Mouse (Mus musculus) CD8-positive naive resting alpha-beta T cell, adult 2 months (primary cell): ENCODE measurements around the gene 4930469K13Rik.

Experiments
- DNase-seq, 2 experiments: peaks; one replicate each; pipeline ENCODE4 v3.0.0; 2022; ENCODE audit warnings: low read depth in 2 of 2, low spot score in 2 of 2

The 4930469K13Rik gene

GRCm38 (mm10) chr11:34046767-34047541 is 51.4 kb downstream of the 4930469K13Rik start, which contains the start of gene Lcp2:
TSS of gene Lcp2 (plus strand) at chr11:34046920.
- DNase-seq = no peak

- peak in 1 of 2 experiments; percentile 67 for DNase-seq
Observed at GRCm38 (mm10) chr11:34042808-34043207, 55.5 kb downstream of the 4930469K13Rik start.

- no peak for DNase-seq
Observed at GRCm38 (mm10) chr11:34040061-34040460, 58.3 kb downstream of the 4930469K13Rik start.

GRCm38 (mm10) chr11:34035909-34036658 is 62.3 kb downstream of the 4930469K13Rik start:
- DNase-seq = no peak

- DNase-seq = no peak
Observed at GRCm38 (mm10) chr11:34034794-34035193, 63.6 kb downstream of the 4930469K13Rik start.

- no peak for DNase-seq
Observed at GRCm38 (mm10) chr11:34034008-34034505, 64.3 kb downstream of the 4930469K13Rik start.

- DNase-seq = no peak
Observed at GRCm38 (mm10) chr11:34031015-34031805, 67.1 kb downstream of the 4930469K13Rik start.

GRCm38 (mm10) chr11:34029658-34030057 is 68.7 kb downstream of the 4930469K13Rik start:
- DNase-seq = no peak

- no peak for DNase-seq
Observed at GRCm38 (mm10) chr11:34025091-34025490, 73.3 kb downstream of the 4930469K13Rik start.

GRCm38 (mm10) chr11:34012007-34012652 is 86.2 kb downstream of the 4930469K13Rik start:
- DNase-seq = no peak

- peak; percentile 31 to 34 for DNase-seq
Observed at GRCm38 (mm10) chr11:34010859-34011172, 87.5 kb downstream of the 4930469K13Rik start.

- peak; percentile 48 to 54 for DNase-seq
Observed at GRCm38 (mm10) chr11:34010133-34010858, 88.1 kb downstream of the 4930469K13Rik start.

GRCm38 (mm10) chr11:34009316-34010087 is 88.9 kb downstream of the 4930469K13Rik start:
- DNase-seq = peak; percentile 30 to 37

GRCm38 (mm10) chr11:34008702-34009101 is 89.7 kb downstream of the 4930469K13Rik start:
- DNase-seq = peak; percentile 67 to 81

GRCm38 (mm10) chr11:34008214-34008613 is 90.1 kb downstream of the 4930469K13Rik start:
- peak; percentile 33 to 50 for DNase-seq

GRCm38 (mm10) chr11:34007616-34008015 is 90.7 kb downstream of the 4930469K13Rik start:
- DNase-seq = no peak

GRCm38 (mm10) chr11:34002593-34002965 is 95.8 kb downstream of the 4930469K13Rik start:
- DNase-seq = no peak

GRCm38 (mm10) chr11:34001938-34002592 is 96.3 kb downstream of the 4930469K13Rik start:
- DNase-seq = peak; percentile 61 to 73

GRCm38 (mm10) chr11:34000416-34000815 is 97.9 kb downstream of the 4930469K13Rik start:
- no peak for DNase-seq
